Mouse (Mus musculus): Measurements from ENCODE around the gene Lhx1. TPM values are rescaled to one million over a fixed set of nuclear protein-coding genes. Genes with fewer than 3 reads are reported as not detected.

Lhx1 gene
- polyA plus RNA-seq, 1 experiment, result 0.92 TPM

- no peak for DNase-seq (ENCODE audit: low read depth)
Measured at GRCm38 (mm10) chr11:84526451-84526850, 1.1 kb upstream of the Lhx1 start.

GRCm38 (mm10) chr11:84524511-84525270, 644 bp downstream of the Lhx1 start:
- no peak for DNase-seq (ENCODE audit: low read depth)

GRCm38 (mm10) chr11:84523841-84524510, 1.4 kb downstream of the Lhx1 start:
- no peak for DNase-seq (ENCODE audit: low read depth)

- no peak for DNase-seq (ENCODE audit: low read depth)
Measured at GRCm38 (mm10) chr11:84523321-84523831, 2.0 kb downstream of the Lhx1 start.

GRCm38 (mm10) chr11:84522577-84523320, 2.6 kb downstream of the Lhx1 start:
- peak; percentile 40 for DNase-seq (ENCODE audit: low read depth)

GRCm38 (mm10) chr11:84521751-84522299, 3.5 kb downstream of the Lhx1 start:
- DNase-seq (ENCODE audit: low read depth), result no peak

GRCm38 (mm10) chr11:84521071-84521390, 4.3 kb downstream of the Lhx1 start:
- DNase-seq (ENCODE audit: low read depth), result no peak

- DNase-seq (ENCODE audit: low read depth), result no peak
Measured at GRCm38 (mm10) chr11:84520269-84521070, 4.9 kb downstream of the Lhx1 start.

- DNase-seq (ENCODE audit: low read depth), result no peak
Measured at GRCm38 (mm10) chr11:84519576-84520268, 5.6 kb downstream of the Lhx1 start.

GRCm38 (mm10) chr11:84519036-84519435, 6.3 kb downstream of the Lhx1 start:
- DNase-seq (ENCODE audit: low read depth), result no peak

- no peak for DNase-seq (ENCODE audit: low read depth)
Measured at GRCm38 (mm10) chr11:84518261-84518660, 7.1 kb downstream of the Lhx1 start.

- no peak for DNase-seq (ENCODE audit: low read depth)
Measured at GRCm38 (mm10) chr11:84517431-84517830, 7.9 kb downstream of the Lhx1 start.

GRCm38 (mm10) chr11:84516501-84517240, 8.7 kb downstream of the Lhx1 start:
- DNase-seq (ENCODE audit: low read depth), result no peak

- DNase-seq (ENCODE audit: low read depth), result peak; percentile 75
Measured at GRCm38 (mm10) chr11:84513171-84514116, 11.9 kb downstream of the Lhx1 start, which contains the start of gene Aatf. Aatf (minus strand) TSS chr11:84513522.

- DNase-seq (ENCODE audit: low read depth), result no peak
Measured at GRCm38 (mm10) chr11:84512031-84512430, 13.3 kb downstream of the Lhx1 start.

- no peak for DNase-seq (ENCODE audit: low read depth)
Measured at GRCm38 (mm10) chr11:84504296-84504695, 21.0 kb downstream of the Lhx1 start.

- no peak for DNase-seq (ENCODE audit: low read depth)
Measured at GRCm38 (mm10) chr11:84497944-84498343, 27.4 kb downstream of the Lhx1 start.

- no peak for DNase-seq (ENCODE audit: low read depth)
Measured at GRCm38 (mm10) chr11:84496901-84497300, 28.4 kb downstream of the Lhx1 start.

- no peak for DNase-seq (ENCODE audit: low read depth)
Measured at GRCm38 (mm10) chr11:84495774-84496173, 29.6 kb downstream of the Lhx1 start.
